Mouse (Mus musculus) Patski (cell line): ENCODE measurements around the gene Tfcp2. TPM values are rescaled to one million over a fixed set of nuclear protein-coding genes. Genes with fewer than 3 reads are reported as not detected.

Experiments
- ATAC-seq: fragments of 100-300 bp; one replicate; pipeline ENCODE4 v1.8.0; 2021
- CTCF ChIA-PET: fragments of 350-600 bp; sonication (Branson Sonifier 250); formaldehyde crosslinking; loops from one replicate; lab custom pipeline; 2022; ENCODE audit warnings: inconsistent platforms; lab: Charles Lee
- POLR2A ChIA-PET: fragments of 350-600 bp; sonication (Branson Sonifier 250); formaldehyde crosslinking; loops from one replicate; lab custom pipeline; 2022; ENCODE audit warnings: antibody characterized with exemption, inconsistent platforms; lab: Charles Lee
- DNase-seq: peaks from one replicate; pipeline ENCODE4 v3.0.0-alpha.2; 2011; ENCODE audit warnings: low read depth, low spot score
- H3K27me3 ChIP-seq: fragments of 371-371 bp; one replicate; pipeline ENCODE4 v1.5.1; 2021
- CTCF ChIP-seq: fragments of 100-300 bp; IDR thresholded peaks from one replicate; pipeline ENCODE4 v1.5.1; 2021
- in situ Hi-C: fragments of 300-500 bp; cut with MboI; formaldehyde crosslinking; loops from 3 replicates; pipeline ENCODE4 v1.11.1; 2018; ENCODE audit warnings: low pct_unique_long_range_greater_than_20kb, mixed read lengths
- polyA plus RNA-seq: library from polyadenylated mRNA; unstranded; gene quantifications from one replicate; pipeline ENCODE4 v1.2.3, GENCODE M21; 2021

Gene Tfcp2
- polyA plus RNA-seq, 1 experiment from 2014 or later = 35.2 TPM

- no peaks in the 10 kb centered on the region for H3K27me3 ChIP-seq
- DNase-seq (no peak), ATAC-seq (peak; percentile 29)
- ChIA-PET CTCF (interaction anchor here (1.3 to 1.9 kb wide), 3 partner anchors 12 to 138 kb away, joined by 3 to 8 read pairs (median 3); no protein-coding TSS in a partner anchor), POLR2A (interaction anchor here (0.9 to 1.4 kb wide), 2 partner anchors 16 to 25 kb away, joined by 3 to 5 read pairs; no protein-coding TSS in a partner anchor)
- TF ChIP-seq CTCF = no peak
- in situ Hi-C loops = no loop called here
These were observed 82.6 kb downstream of the Tfcp2 start for GRCm38 (mm10) chr15:100469189-100469545.

GRCm38 (mm10) chr15:100468295-100469188 is 83.3 kb downstream of the Tfcp2 start, which contains the start of gene Letmd1:
Gene Letmd1 (plus strand): TSS chr15:100469023.
- in situ Hi-C loops = no loop called here
- ChIA-PET POLR2A (interaction anchor here (0.9 to 1.4 kb wide), 4 partner anchors 10 to 26 kb away, joined by 3 to 5 read pairs (median 4); no protein-coding TSS in a partner anchor), CTCF (interaction anchor here (0.7 to 1.9 kb wide), 5 partner anchors 13 to 143 kb away, joined by 3 to 8 read pairs (median 4); no protein-coding TSS in a partner anchor)
- TF ChIP-seq CTCF = no peak
- ATAC-seq (peak; percentile 81), DNase-seq (no peak)
- H3K27me3 ChIP-seq = no peaks in the 10 kb centered on the region

GRCm38 (mm10) chr15:100467738-100468137 is 84.1 kb downstream of the Tfcp2 start:
- DNase-seq (no peak), ATAC-seq (no peak)
- in situ Hi-C loops = no loop called here
- POLR2A ChIA-PET = interaction anchor here (0.6 to 1.2 kb wide), 3 partner anchors 10 to 85 kb away, joined by 3 to 5 read pairs (median 4); no protein-coding TSS in a partner anchor
- CTCF ChIA-PET = interaction anchor here (0.7 to 1.1 kb wide), 4 partner anchors 16 to 144 kb away, joined by 3 to 5 read pairs (median 4); no protein-coding TSS in a partner anchor
- no peaks in the 10 kb centered on the region for H3K27me3 ChIP-seq
- TF ChIP-seq CTCF = no peak

GRCm38 (mm10) chr15:100465432-100465831 is 86.4 kb downstream of the Tfcp2 start:
- TF ChIP-seq CTCF = peak; percentile 36
- in situ Hi-C loops = no loop called here
- POLR2A ChIA-PET = interaction anchor here (0.7 kb wide), 1 partner anchor 29 kb away, joined by 3 read pairs; no protein-coding TSS in a partner anchor
- no peak for DNase-seq
- no peak for ATAC-seq
- no peaks in the 10 kb centered on the region for H3K27me3 ChIP-seq
- CTCF ChIA-PET = interaction anchor here (0.9 kb wide), 1 partner anchor 142 kb away, joined by 3 read pairs; no protein-coding TSS in a partner anchor

- ChIA-PET CTCF (interaction anchor here (0.8 to 1.6 kb wide), 7 partner anchors 12 to 220 kb away, joined by 3 to 6 read pairs (median 3); no protein-coding TSS in a partner anchor), POLR2A (no interaction called here)
- peak; percentile 83 for TF ChIP-seq CTCF
- ATAC-seq = no peak
- no peak for DNase-seq
- in situ Hi-C loops = loop anchor here (5.0 kb wide), 1 partner anchor 149 kb away; no protein-coding TSS in a partner anchor
- no peaks in the 10 kb centered on the region for H3K27me3 ChIP-seq
These were observed 88.1 kb downstream of the Tfcp2 start for GRCm38 (mm10) chr15:100463712-100464111.

- in situ Hi-C loops = loop anchor here (5.0 kb wide), 1 partner anchor 150 kb away; no protein-coding TSS in a partner anchor
- CTCF ChIA-PET = no interaction called here
These were observed 89.7 kb downstream of the Tfcp2 start for GRCm38 (mm10) chr15:100462086-100462485.

GRCm38 (mm10) chr15:100461646-100462045 is 90.2 kb downstream of the Tfcp2 start:
- POLR2A ChIA-PET = interaction anchor here (0.6 kb wide), 1 partner anchor 152 kb away, joined by 4 read pairs; no protein-coding TSS in a partner anchor
- in situ Hi-C loops = loop anchor here (5.0 kb wide), 1 partner anchor 151 kb away; no protein-coding TSS in a partner anchor
- no peak for DNase-seq

More at GRCm38 (mm10) chr15:100462086-100462485, 89.7 kb downstream of the Tfcp2 start:
- POLR2A ChIA-PET = interaction anchor here (0.6 kb wide), 1 partner anchor 152 kb away, joined by 4 read pairs; no protein-coding TSS in a partner anchor
- no peak for TF ChIP-seq CTCF
- no peaks in the 10 kb centered on the region for H3K27me3 ChIP-seq
- no peak for DNase-seq
- ATAC-seq = no peak

GRCm38 (mm10) chr15:100460942-100461341 is 90.9 kb downstream of the Tfcp2 start:
- no peak for TF ChIP-seq CTCF
- no peak for ATAC-seq
- POLR2A ChIA-PET = no interaction called here
- CTCF ChIA-PET = interaction anchor here (1.1 kb wide), 1 partner anchor 222 kb away, joined by 4 read pairs; no protein-coding TSS in a partner anchor
- H3K27me3 ChIP-seq = no peaks in the 10 kb centered on the region
- in situ Hi-C loops = loop anchor here (5.0 kb wide), 1 partner anchor 151 kb away; no protein-coding TSS in a partner anchor
- no peak for DNase-seq

More at GRCm38 (mm10) chr15:100461646-100462045, 90.2 kb downstream of the Tfcp2 start:
- no peak for TF ChIP-seq CTCF
- ATAC-seq = peak; percentile 12
- H3K27me3 ChIP-seq = no peaks in the 10 kb centered on the region
- CTCF ChIA-PET = interaction anchor here (1.1 kb wide), 1 partner anchor 222 kb away, joined by 4 read pairs; no protein-coding TSS in a partner anchor

GRCm38 (mm10) chr15:100458055-100458454 is 93.8 kb downstream of the Tfcp2 start:
- no peaks in the 10 kb centered on the region for H3K27me3 ChIP-seq
- ChIA-PET POLR2A (no interaction called here), CTCF (interaction anchor here (0.7 to 2.0 kb wide), 12 partner anchors 9 to 299 kb away, joined by 3 to 8 read pairs (median 4); partner anchors contain the start of gene Gm5475)
- in situ Hi-C loops = no loop called here
- DNase-seq (no peak), ATAC-seq (no peak)
- peak; percentile 66 for TF ChIP-seq CTCF

GRCm38 (mm10) chr15:100457340-100457739 is 94.5 kb downstream of the Tfcp2 start:
- POLR2A ChIA-PET = interaction anchor here (0.5 to 0.6 kb wide), 2 partner anchors 25 to 125 kb away, joined by 3 read pairs; no protein-coding TSS in a partner anchor
- in situ Hi-C loops = no loop called here
- peak; percentile 40 for ATAC-seq

More at GRCm38 (mm10) chr15:100457340-100457739, 94.5 kb downstream of the Tfcp2 start:
- peak; percentile 91 for TF ChIP-seq CTCF
- CTCF ChIA-PET = interaction anchor here (0.7 to 2.3 kb wide), 13 partner anchors 13 to 300 kb away, joined by 3 to 11 read pairs (median 4); partner anchors contain the start of gene Gm5475
- H3K27me3 ChIP-seq = no peaks in the 10 kb centered on the region
- DNase-seq = no peak
